Mouse (Mus musculus): ENCODE data around the gene Tgfbr2.

- TF ChIP-seq CTCF (IDR thresholded peaks at IDR 0.05; ENCODE audit: low read depth) (no peak), EP300 (IDR thresholded peaks at IDR 0.05; ENCODE audit: low read depth) (no peak)
Observed at GRCm38 (mm10) chr9:116038275-116038674, 136.9 kb downstream of the Tgfbr2 start.

Measured in liver, embryonic 14.5 days (tissue).